20 mouse cellular contexts compared by ENCODE assay signal in genomic region chr12:83247669-83248068, GRCm38 (mm10).
DNase-seq lines count a peak whose midpoint lies in the region; ATAC-seq lines count a peak whose summit lies in the region.
"Had no signal": no experiment of that assay in that cellular context is flagged by ENCODE, and none has a peak within 500 bp of the region (broad histone marks: within the 10 kb centered on the region; RNA-seq: fewer than 3 reads in every experiment).

No protein-coding gene starts in this region.

- H3K4me2 ChIP-seq in kidney, embryonic 14.5 days (replicated peaks; ENCODE audit: low read depth, low read length): no peak overlapping the region
- H3K4me2 ChIP-seq in forebrain, embryonic 15.5 days (replicated peaks): no peak overlapping the region
- H3K4me2 ChIP-seq: forebrain, embryonic 13.5 days; liver, embryonic 13.5 days; lung, embryonic 15.5 days; midbrain, embryonic 11.5 days; neural tube, embryonic 12.5 days had no signal

- intact Hi-C loops in heart, postnatal 36 days (cut with DNase I): no loop called here

- H3K9me3 ChIP-seq in kidney, embryonic 14.5 days (ENCODE audit: control insufficient read depth, low read length): no peaks in the 10 kb centered on the region
- H3K9me3 ChIP-seq in forebrain, embryonic 15.5 days: no peaks in the 10 kb centered on the region
- H3K9me3 ChIP-seq: embryonic facial prominence, embryonic 10.5 days; forebrain, embryonic 13.5 days; limb, embryonic 10.5 days; liver, embryonic 13.5 days; lung, embryonic 15.5 days; neural tube, embryonic 12.5 days had no signal

- WGBS in kidney, embryonic 14.5 days: 71% methylated on average over 3 of the region's 3 CpGs
- 87% methylated on average over 3 of the region's 3 CpGs for WGBS in forebrain, embryonic 15.5 days

- no peaks in the 10 kb centered on the region for H3K27me3 ChIP-seq in kidney, embryonic 14.5 days (ENCODE audit: control insufficient read depth, insufficient read depth, low read length)
- H3K27me3 ChIP-seq in forebrain, embryonic 15.5 days: no peaks in the 10 kb centered on the region
- H3K27me3 ChIP-seq: forebrain, embryonic 13.5 days; liver, embryonic 13.5 days; lung, embryonic 15.5 days; neural tube, embryonic 12.5 days had no signal

- peak; percentile 29 to 44 for DNase-seq in cerebellum, adult 18-20 months
- peak; percentile 30 for DNase-seq in kidney, adult 18-20 months
- DNase-seq in cerebellum, adult 9-10 months: peak; percentile 65
- DNase-seq in heart, postnatal 36 days: peak; percentile 24 to 49
- DNase-seq in gastrocnemius, adult 18-20 months (ENCODE audit: low spot score): no peak
- DNase-seq: adrenal gland, adult 2 months; liver, embryonic 13.5 days; right cerebral cortex, postnatal 14 days; thymus, postnatal 4 days had no signal

- no peak overlapping the region for H3K4me3 ChIP-seq in kidney, embryonic 14.5 days (ENCODE audit: low read length)
- H3K4me3 ChIP-seq in forebrain, embryonic 15.5 days: no peak overlapping the region
- H3K4me3 ChIP-seq: embryonic facial prominence, embryonic 10.5 days; forebrain, embryonic 13.5 days; left cerebral cortex, adult 2 months; limb, embryonic 10.5 days; liver, embryonic 13.5 days; lung, embryonic 15.5 days; neural tube, embryonic 12.5 days had no signal

- no peaks in the 10 kb centered on the region for H3K36me3 ChIP-seq in kidney, embryonic 14.5 days (ENCODE audit: control insufficient read depth, insufficient read depth, low read length)
- H3K36me3 ChIP-seq in forebrain, embryonic 15.5 days: no peaks in the 10 kb centered on the region
- H3K36me3 ChIP-seq: embryonic facial prominence, embryonic 10.5 days; limb, embryonic 10.5 days; liver, embryonic 13.5 days; lung, embryonic 15.5 days; neural tube, embryonic 12.5 days had no signal

- H3K9ac ChIP-seq in kidney, embryonic 14.5 days (ENCODE audit: low read depth, low read length): no peak overlapping the region
- no peak overlapping the region for H3K9ac ChIP-seq in forebrain, embryonic 15.5 days (replicated peaks)
- H3K9ac ChIP-seq: forebrain, embryonic 13.5 days; liver, embryonic 13.5 days; lung, embryonic 15.5 days; neural tube, embryonic 12.5 days had no signal

- no peaks in the 10 kb centered on the region for H3K4me1 ChIP-seq in kidney, embryonic 14.5 days (ENCODE audit: control insufficient read depth, insufficient read depth, low read length)
- no peaks in the 10 kb centered on the region for H3K4me1 ChIP-seq in forebrain, embryonic 15.5 days
- H3K4me1 ChIP-seq: embryonic facial prominence, embryonic 10.5 days; forebrain, embryonic 13.5 days; limb, embryonic 10.5 days; liver, embryonic 13.5 days; lung, embryonic 15.5 days; neural tube, embryonic 12.5 days had no signal

- no peak overlapping the region for H3K27ac ChIP-seq in kidney, embryonic 14.5 days (ENCODE audit: low read depth, low read length)
- no peak overlapping the region for H3K27ac ChIP-seq in forebrain, embryonic 15.5 days (replicated peaks)
- H3K27ac ChIP-seq: embryonic facial prominence, embryonic 10.5 days; forebrain, embryonic 13.5 days; left cerebral cortex, adult 2 months; limb, embryonic 10.5 days; liver, embryonic 13.5 days; lung, embryonic 15.5 days; macrophage; neural tube, embryonic 12.5 days had no signal

- no peak for ATAC-seq in cerebellum, adult (ENCODE audit: insufficient number of reproducible peaks, low FRiP score, low TSS enrichment)
- ATAC-seq in kidney, embryonic 14.5 days (ENCODE audit: low FRiP score, low TSS enrichment): no peak
- ATAC-seq in forebrain, embryonic 15.5 days (replicated peaks): no peak
- ATAC-seq: forebrain, embryonic 13.5 days had no signal
